Mouse (Mus musculus) brown adipose tissue, adult 24 weeks (tissue): Measurements from ENCODE around the gene Mrpl21. TPM values are rescaled to one million over a fixed set of nuclear protein-coding genes. Genes with fewer than 3 reads are reported as not detected.

ENCODE experiments used
- H3K27ac ChIP-seq: fragments of 200-500 bp; replicated peaks from 2 replicates; pipeline ENCODE4 v1.5.1; 2012; ENCODE audit warnings: low read depth, mild to moderate bottlenecking, low read length
- H3K4me1 ChIP-seq: fragments of 200-500 bp; 2 replicates; pipeline ENCODE4 v1.6.1; 2012; ENCODE audit warnings: low read length, mixed read lengths; ENCODE audit not compliant: control insufficient read depth, insufficient read depth, insufficient read length
- H3K4me3 ChIP-seq: fragments of 200-500 bp; 2 replicates; pipeline ENCODE4 v1.5.1; 2012; ENCODE audit warnings: low read depth, mild to moderate bottlenecking, low read length, moderate library complexity; ENCODE audit not compliant: insufficient read depth
- polyA plus RNA-seq: library from polyadenylated mRNA; stranded (reverse); fragments of >200 nt; gene quantifications from 2 replicates; pipeline ENCODE4 v1.2.4, GENCODE M21; 2012; ENCODE audit not compliant: missing spikeins, insufficient read depth, insufficient read length

The Mrpl21 gene
- polyA plus RNA-seq, 1 experiment: 108 TPM

GRCm38 (mm10) chr19:3275744-3276365 is 6.8 kb upstream of the Mrpl21 start:
- Histone ChIP-seq H3K27ac (no peak overlapping the region), H3K4me1 (no peaks in the 10 kb centered on the region), H3K4me3 (no peak overlapping the region)

- Histone ChIP-seq H3K4me1 (peaks cover 3% of the 10 kb centered on the region), H3K4me3 (peak overlapping the region; percentile 75), H3K27ac (no peak overlapping the region)
Measured at GRCm38 (mm10) chr19:3281886-3282285, 815 bp upstream of the Mrpl21 start.

- no peaks in the 10 kb centered on the region for H3K4me1 ChIP-seq
Measured at GRCm38 (mm10) chr19:3289006-3289405, 6.3 kb downstream of the Mrpl21 start.

GRCm38 (mm10) chr19:3292028-3292427 is 9.3 kb downstream of the Mrpl21 start:
- Histone ChIP-seq H3K4me1 (no peaks in the 10 kb centered on the region), H3K4me3 (no peak overlapping the region), H3K27ac (no peak overlapping the region)

More at GRCm38 (mm10) chr19:3289006-3289405, 6.3 kb downstream of the Mrpl21 start:
- no peak overlapping the region for H3K4me3 ChIP-seq
- H3K27ac ChIP-seq: no peak overlapping the region

GRCm38 (mm10) chr19:3292993-3293392 is 10.3 kb downstream of the Mrpl21 start:
- Histone ChIP-seq H3K27ac (no peak overlapping the region), H3K4me3 (no peak overlapping the region), H3K4me1 (no peaks in the 10 kb centered on the region)

- H3K4me3 ChIP-seq: no peak overlapping the region
- H3K27ac ChIP-seq: no peak overlapping the region
- H3K4me1 ChIP-seq: no peaks in the 10 kb centered on the region
Measured at GRCm38 (mm10) chr19:3295245-3295644, 12.5 kb downstream of the Mrpl21 start.

GRCm38 (mm10) chr19:3297034-3297433 is 14.3 kb downstream of the Mrpl21 start:
- H3K4me3 ChIP-seq: no peak overlapping the region
- H3K27ac ChIP-seq: no peak overlapping the region
- H3K4me1 ChIP-seq: no peaks in the 10 kb centered on the region

- Histone ChIP-seq H3K4me3 (no peak overlapping the region), H3K27ac (no peak overlapping the region), H3K4me1 (no peaks in the 10 kb centered on the region)
Measured at GRCm38 (mm10) chr19:3297775-3298174, 15.1 kb downstream of the Mrpl21 start.

- Histone ChIP-seq H3K4me1 (no peaks in the 10 kb centered on the region), H3K27ac (no peak overlapping the region)
Measured at GRCm38 (mm10) chr19:3304017-3304416, 21.3 kb downstream of the Mrpl21 start.

GRCm38 (mm10) chr19:3307175-3307949 is 24.7 kb downstream of the Mrpl21 start:
- H3K4me3 ChIP-seq: no peak overlapping the region
- no peak overlapping the region for H3K27ac ChIP-seq
- no peaks in the 10 kb centered on the region for H3K4me1 ChIP-seq

More at GRCm38 (mm10) chr19:3304017-3304416, 21.3 kb downstream of the Mrpl21 start:
- H3K4me3 ChIP-seq: no peak overlapping the region

- H3K4me1 ChIP-seq: 0 out of 2 replicates have a peak, but pooled peaks cover 4% of the 10 kb centered on the region
- no peak overlapping the region for H3K4me3 ChIP-seq
- H3K27ac ChIP-seq: no peak overlapping the region
Measured at GRCm38 (mm10) chr19:3319341-3319740, 36.6 kb downstream of the Mrpl21 start.

- 0 out of 2 replicates have a peak, but pooled peaks cover 4% of the 10 kb centered on the region for H3K4me1 ChIP-seq
- no peak overlapping the region for H3K4me3 ChIP-seq
- H3K27ac ChIP-seq: no peak overlapping the region
Measured at GRCm38 (mm10) chr19:3320086-3320485, 37.4 kb downstream of the Mrpl21 start.

GRCm38 (mm10) chr19:3320801-3321200 is 38.1 kb downstream of the Mrpl21 start:
- H3K27ac ChIP-seq: no peak overlapping the region
- H3K4me1 ChIP-seq: 0 out of 2 replicates have a peak, but pooled peaks cover 4% of the 10 kb centered on the region
- no peak overlapping the region for H3K4me3 ChIP-seq

- Histone ChIP-seq H3K27ac (peak overlapping the region; percentile 18), H3K4me3 (peak overlapping the region; percentile 65)
Measured at GRCm38 (mm10) chr19:3321617-3322016, 38.9 kb downstream of the Mrpl21 start.

GRCm38 (mm10) chr19:3322261-3322969 is 39.7 kb downstream of the Mrpl21 start, which contains the start of gene Cpt1a:
Gene Cpt1a (plus strand): TSS chr19:3322334.
- H3K27ac ChIP-seq: peak within 1 kb of the TSS; percentile 59
- H3K4me3 ChIP-seq: peak within 1 kb of the TSS; percentile 88
- peaks cover 12% of the 10 kb centered on the region for H3K4me1 ChIP-seq

More at GRCm38 (mm10) chr19:3321617-3322016, 38.9 kb downstream of the Mrpl21 start:
- peaks cover 12% of the 10 kb centered on the region for H3K4me1 ChIP-seq
